In genomic region chr2:152907114-152907943, GRCm38 (mm10) we compare ENCODE assay signal across 15 mouse cellular contexts. TPM values are rescaled to one million over a fixed set of nuclear protein-coding genes. Genes with fewer than 3 reads are reported as not detected.
DNase-seq lines count a peak whose midpoint lies in the region; ATAC-seq lines count a peak whose summit lies in the region.
"Had no signal": no experiment of that assay in that cellular context is flagged by ENCODE, and none has a peak within 500 bp of the region (broad histone marks: within the 10 kb centered on the region; RNA-seq: fewer than 3 reads in every experiment).

No protein-coding gene starts in this region.

- 0 out of 2 replicates have a peak overlapping the region, but pooled peaks have one; percentile 9 for H3K9ac ChIP-seq in forebrain, embryonic 14.5 days (ENCODE audit: low read length)
- no peak overlapping the region for H3K9ac ChIP-seq in forebrain, embryonic 11.5 days (ENCODE audit: low read length)
- H3K9ac ChIP-seq: neural tube, embryonic 13.5 days had no signal

- no peak for ATAC-seq in forebrain, embryonic 14.5 days
- no peak for ATAC-seq in forebrain, embryonic 11.5 days (replicated peaks; ENCODE audit: low FRiP score)

- H3K36me3 ChIP-seq in forebrain, embryonic 14.5 days (ENCODE audit: control insufficient read depth, insufficient read depth, low read length), result no peaks in the 10 kb centered on the region
- no peaks in the 10 kb centered on the region for H3K36me3 ChIP-seq in forebrain, embryonic 11.5 days (ENCODE audit: control insufficient read depth, insufficient read depth, low read length)
- H3K36me3 ChIP-seq: neural tube, embryonic 13.5 days had no signal

- no peak overlapping the region for H3K27ac ChIP-seq in forebrain, embryonic 14.5 days (ENCODE audit: low read depth, low read length)
- no peak overlapping the region for H3K27ac ChIP-seq in forebrain, embryonic 11.5 days (ENCODE audit: low read depth, low read length)
- H3K27ac ChIP-seq: neural tube, embryonic 13.5 days had no signal

- DNase-seq in forebrain, embryonic 14.5 days (ENCODE audit: low spot score), result no peak
- DNase-seq in forebrain, embryonic 11.5 days (ENCODE audit: low spot score), result no peak
- peak; percentile 24 for DNase-seq in thymus, postnatal 14 days
- no peak for DNase-seq in thymus, postnatal 0 days (ENCODE audit: low spot score)
- peak; percentile 40 for DNase-seq in gastrocnemius, postnatal 10 days
- peak; percentile 63 for DNase-seq in skeletal muscle tissue, adult 2 months (ENCODE audit: low read depth, low spot score)
- DNase-seq in adrenal gland, postnatal 25 days, result no peak
- DNase-seq in kidney, postnatal 14 days, result no peak
- DNase-seq: kidney, postnatal 4 days; midbrain, embryonic 14.5 days; thymus, adult 2 months had no signal

- peaks cover 7% of the 10 kb centered on the region; the same call in 1 of the 2 replicates for H3K4me1 ChIP-seq in forebrain, embryonic 14.5 days (ENCODE audit: control insufficient read depth, insufficient read depth, low read length)
- H3K4me1 ChIP-seq in forebrain, embryonic 11.5 days (replicated peaks; ENCODE audit: control insufficient read depth, insufficient read depth, low read length), result no peaks in the 10 kb centered on the region

- no peaks in the 10 kb centered on the region for H3K9me3 ChIP-seq in forebrain, embryonic 14.5 days (replicated peaks; ENCODE audit: control insufficient read depth, low read length)
- H3K9me3 ChIP-seq in forebrain, embryonic 11.5 days (ENCODE audit: control insufficient read depth, low read length), result no peaks in the 10 kb centered on the region
- H3K9me3 ChIP-seq: neural tube, embryonic 13.5 days had no signal

- H3K27me3 ChIP-seq in forebrain, embryonic 14.5 days (replicated peaks; ENCODE audit: control insufficient read depth, insufficient read depth, low read length), result peaks cover 7% of the 10 kb centered on the region
- peaks cover 12% of the 10 kb centered on the region for H3K27me3 ChIP-seq in forebrain, embryonic 11.5 days (ENCODE audit: control insufficient read depth, insufficient read depth, low read length)

- H3K4me3 ChIP-seq in forebrain, embryonic 14.5 days (ENCODE audit: low read depth, low read length), result no peak overlapping the region
- H3K4me3 ChIP-seq in forebrain, embryonic 11.5 days (ENCODE audit: low read depth, low read length), result no peak overlapping the region
- H3K4me3 ChIP-seq: neural tube, embryonic 13.5 days had no signal

- H3K4me2 ChIP-seq in forebrain, embryonic 14.5 days (ENCODE audit: low read length), result no peak overlapping the region
- no peak overlapping the region for H3K4me2 ChIP-seq in forebrain, embryonic 11.5 days (ENCODE audit: low read depth, low read length, severe bottlenecking)
- H3K4me2 ChIP-seq: neural tube, embryonic 13.5 days had no signal

- WGBS in forebrain, embryonic 14.5 days, result 49% methylated on average over 14 of the region's 14 CpGs
- 62% methylated on average over 14 of the region's 14 CpGs for WGBS in forebrain, embryonic 11.5 days

RNA-seq across cellular contexts. Expression of gene Mylk2, which starts 3.8 kb away (rescaled TPM):
- polyA plus RNA-seq in forebrain, embryonic 14.5 days (2014; fragmentation: Nextera tagmentation; extraction: Ambion mirVana), result not detected in 2 replicates
- polyA plus RNA-seq in forebrain, embryonic 11.5 days (2014; fragmentation: Nextera tagmentation; extraction: Ambion mirVana), result not detected in 2 replicates
- 0.05 and 0.10 TPM in 2 replicates for polyA plus RNA-seq in thymus, postnatal 0 days (2015; fragmentation: Nextera tagmentation; extraction: Ambion mirVana)
- total RNA-seq in gastrocnemius, postnatal 10 days (2021), result 100 to 1,000 TPM; 111 to 112 TPM
- not detected in 2 replicates for total RNA-seq in adrenal gland, postnatal 25 days (2021)
- total RNA-seq: left cerebral cortex, postnatal 36 days had no signal
- polyA plus RNA-seq: forebrain, embryonic 16.5 days; midbrain, embryonic 14.5 days; neural tube, embryonic 13.5 days had no signal

RNA-seq across cellular contexts. Expression of gene Foxs1, which starts 25.7 kb away (rescaled TPM):
- polyA plus RNA-seq in forebrain, embryonic 14.5 days (2014; fragmentation: Nextera tagmentation; extraction: Ambion mirVana), result 4.0 TPM in 2 replicates
- polyA plus RNA-seq in forebrain, embryonic 11.5 days (2014; fragmentation: Nextera tagmentation; extraction: Ambion mirVana), result 1.4 and 2.3 TPM in 2 replicates
- polyA plus RNA-seq in thymus, postnatal 0 days (2015; fragmentation: Nextera tagmentation; extraction: Ambion mirVana), result 3.6 and 4.3 TPM in 2 replicates
- total RNA-seq in gastrocnemius, postnatal 10 days (2021), result 1 to 10 TPM; 4.6 to 6.5 TPM
- 2.1 and 2.9 TPM in 2 replicates for total RNA-seq in adrenal gland, postnatal 25 days (2021)

RNA-seq across cellular contexts. Expression of gene Dusp15, which starts 44.2 kb away (rescaled TPM):
- polyA plus RNA-seq in forebrain, embryonic 14.5 days (2014; fragmentation: Nextera tagmentation; extraction: Ambion mirVana), result 6.4 and 6.6 TPM in 2 replicates
- 0.80 and 0.99 TPM in 2 replicates for polyA plus RNA-seq in forebrain, embryonic 11.5 days (2014; fragmentation: Nextera tagmentation; extraction: Ambion mirVana)
- 1.0 and 1.2 TPM in 2 replicates for polyA plus RNA-seq in thymus, postnatal 0 days (2015; fragmentation: Nextera tagmentation; extraction: Ambion mirVana)
- total RNA-seq in gastrocnemius, postnatal 10 days (2021), result 1 to 10 TPM; 2.5 to 3.1 TPM
- 1.0 and 4.9 TPM in 2 replicates for total RNA-seq in adrenal gland, postnatal 25 days (2021)
- polyA plus RNA-seq: lung, embryonic 16.5 days had no signal

RNA-seq across cellular contexts. Expression of gene Ttll9, which starts 55.0 kb away (rescaled TPM):
- 2.5 and 4.3 TPM in 2 replicates for polyA plus RNA-seq in forebrain, embryonic 14.5 days (2014; fragmentation: Nextera tagmentation; extraction: Ambion mirVana)
- 1.5 and 1.6 TPM in 2 replicates for polyA plus RNA-seq in forebrain, embryonic 11.5 days (2014; fragmentation: Nextera tagmentation; extraction: Ambion mirVana)
- 3.0 and 3.3 TPM in 2 replicates for polyA plus RNA-seq in thymus, postnatal 0 days (2015; fragmentation: Nextera tagmentation; extraction: Ambion mirVana)
- total RNA-seq in gastrocnemius, postnatal 10 days (2021), result not detected
- total RNA-seq in adrenal gland, postnatal 25 days (2021), result not detected in 2 replicates

RNA-seq across cellular contexts. Expression of gene Tpx2, which starts 59.6 kb away (rescaled TPM):
- polyA plus RNA-seq in forebrain, embryonic 14.5 days (2014; fragmentation: Nextera tagmentation; extraction: Ambion mirVana), result 70.1 and 81.5 TPM in 2 replicates
- polyA plus RNA-seq in forebrain, embryonic 11.5 days (2014; fragmentation: Nextera tagmentation; extraction: Ambion mirVana), result 168 and 185 TPM in 2 replicates
- 72.5 and 81.3 TPM in 2 replicates for polyA plus RNA-seq in thymus, postnatal 0 days (2015; fragmentation: Nextera tagmentation; extraction: Ambion mirVana)
- total RNA-seq in gastrocnemius, postnatal 10 days (2021), result 10 to 100 TPM; 10.4 to 12.8 TPM
- 9.6 and 13.5 TPM in 2 replicates for total RNA-seq in adrenal gland, postnatal 25 days (2021)

Comparison
In these comparisons a context has a peak if more than half of its experiments do, and no peak if none do; other contexts are left out.
1. DNase-seq: peak in thymus, postnatal 14 days (single experiment), gastrocnemius, postnatal 10 days (single experiment) and skeletal muscle tissue, adult 2 months (single experiment); none in forebrain, embryonic 14.5 days (single experiment), forebrain, embryonic 11.5 days (single experiment), thymus, postnatal 0 days (single experiment), adrenal gland, postnatal 25 days (single experiment) and kidney, postnatal 14 days (single experiment).